Mouse (Mus musculus) NIH3T3 (cell line): ENCODE data around the gene Sh3rf3.
A peak's percentile ranks its signal among the peaks of the same experiment; 100 is the strongest.

Experiments used
- DNase-seq: peaks from one replicate; pipeline ENCODE4 v3.0.0-alpha.2; 2012; ENCODE audit warnings: low read depth

The Sh3rf3 gene

DNA sequence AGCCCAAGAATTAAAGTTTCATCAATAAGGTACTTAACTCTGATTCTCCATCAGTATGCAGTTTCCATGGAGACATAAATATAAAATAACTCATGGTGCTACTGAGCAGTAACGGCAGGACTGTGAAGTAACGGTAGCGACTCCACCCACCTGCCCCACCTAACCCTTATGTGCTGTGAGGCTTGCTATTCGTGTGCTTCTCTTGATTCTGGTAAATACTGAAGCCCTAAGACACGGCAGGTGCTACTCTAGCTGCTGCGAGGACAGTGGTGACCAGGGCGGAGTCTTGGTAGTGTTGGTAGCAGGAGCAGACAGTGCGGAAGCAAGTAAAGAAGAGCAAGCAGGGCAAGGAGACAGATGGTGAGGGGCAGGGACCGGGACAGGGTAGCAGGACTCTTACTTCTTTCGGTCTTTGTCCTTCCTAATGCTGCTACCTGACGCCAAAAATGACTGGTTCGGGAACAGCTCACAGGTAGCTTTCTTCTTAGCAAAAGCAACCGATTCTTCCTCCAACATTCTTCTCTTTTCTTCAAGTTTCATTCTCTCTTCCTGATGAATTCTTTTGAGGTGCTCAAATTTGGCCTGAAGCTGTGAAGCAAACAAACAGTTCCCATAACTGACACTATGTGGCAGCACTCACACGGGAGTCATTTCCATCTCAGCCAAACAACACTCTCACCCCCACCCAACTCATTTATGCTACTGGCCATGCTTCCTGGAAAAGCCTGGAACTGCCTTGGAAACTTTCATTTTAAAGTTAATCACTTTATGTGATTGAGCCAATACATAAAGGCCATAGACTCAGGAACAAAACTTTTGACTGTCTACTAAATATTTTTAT, 353.2 kb downstream of the Sh3rf3 start:
- peak; percentile 86 for DNase-seq

DNA sequence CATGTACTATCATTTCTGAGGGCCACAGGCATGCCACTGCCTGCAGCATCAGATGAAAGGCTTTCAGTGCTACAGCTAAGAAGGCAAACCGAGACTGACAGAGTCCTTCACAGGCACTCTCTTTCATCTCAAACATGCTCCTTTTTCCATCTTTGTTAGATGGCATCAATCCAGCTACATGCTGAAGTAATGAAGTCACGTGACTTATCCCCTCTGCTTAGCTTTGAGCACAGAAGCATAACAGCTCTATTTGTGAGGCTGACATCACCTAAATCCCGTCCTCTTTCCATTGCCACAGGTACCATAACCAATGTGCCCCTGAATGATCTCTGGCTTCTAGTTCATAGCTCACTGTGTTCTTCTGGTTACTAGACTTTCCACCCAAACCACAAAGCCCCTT, 357.9 kb downstream of the Sh3rf3 start:
- no peak for DNase-seq

DNA sequence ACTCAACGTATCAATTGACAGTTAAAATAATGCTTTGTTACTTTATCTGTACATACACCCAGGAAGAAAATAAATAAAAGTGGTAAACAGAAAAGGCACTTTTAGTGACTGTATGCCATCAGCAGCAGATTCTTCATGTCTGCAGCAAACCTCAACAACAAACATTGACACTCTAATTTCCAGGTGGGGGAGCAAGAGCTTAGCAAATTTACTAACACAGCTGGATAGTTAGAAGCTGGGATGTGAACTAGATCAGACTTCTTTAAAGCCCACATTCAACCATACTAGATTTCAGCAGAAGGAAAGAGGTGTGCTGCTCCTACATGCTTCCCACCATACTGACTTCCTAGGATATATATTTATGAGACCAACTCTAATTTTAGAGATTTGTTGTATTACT, 359.4 kb downstream of the Sh3rf3 start:
- peak; percentile 20 for DNase-seq

DNA sequence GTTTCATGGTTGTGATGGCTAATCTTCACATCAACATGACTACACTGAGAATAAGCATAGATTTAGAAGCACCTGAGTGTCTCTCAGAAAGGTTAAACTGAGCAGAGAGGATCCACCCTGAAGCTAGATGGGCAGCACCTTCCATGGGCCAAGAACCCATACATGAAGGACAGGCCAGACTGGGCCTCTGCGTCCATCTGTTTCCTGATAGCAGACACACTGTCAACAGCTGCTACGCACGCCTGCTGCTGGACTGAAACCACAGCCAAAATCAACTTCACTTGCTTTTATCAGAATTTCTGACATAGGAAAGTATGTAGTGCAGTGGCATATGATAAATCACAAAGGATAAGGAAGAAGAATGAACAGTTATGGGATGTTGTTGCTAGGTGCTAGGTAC, 366.5 kb downstream of the Sh3rf3 start:
- DNase-seq = no peak

DNA sequence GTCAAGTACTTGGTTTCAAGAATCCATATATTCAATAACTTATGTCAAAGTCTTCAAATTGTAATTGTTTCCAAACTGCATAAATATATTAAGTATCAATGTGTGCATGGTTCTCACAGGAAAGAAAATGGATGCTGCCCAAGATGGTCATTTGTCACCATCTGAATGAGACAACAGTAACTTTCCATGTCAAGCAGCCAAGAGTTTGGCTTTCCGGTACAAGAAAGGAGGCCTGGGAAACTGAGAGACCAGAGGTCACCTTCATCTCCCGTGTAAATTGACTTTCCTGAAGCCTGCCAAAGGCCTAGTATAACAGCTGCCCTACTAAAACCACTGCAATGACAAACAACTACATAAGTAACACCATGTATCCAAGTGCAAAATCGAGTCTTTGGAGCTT, 369.1 kb downstream of the Sh3rf3 start:
- no peak for DNase-seq
